Mouse (Mus musculus): ENCODE data around the gene Plscr1. TPM values are rescaled to one million over a fixed set of nuclear protein-coding genes. Genes with fewer than 3 reads are reported as not detected.
A peak's percentile ranks its signal among the peaks of the same experiment; 100 is the strongest.

Gene Plscr1
- polyA plus RNA-seq, 1 experiment from 2014 or later, result 23.1 TPM

DNA sequence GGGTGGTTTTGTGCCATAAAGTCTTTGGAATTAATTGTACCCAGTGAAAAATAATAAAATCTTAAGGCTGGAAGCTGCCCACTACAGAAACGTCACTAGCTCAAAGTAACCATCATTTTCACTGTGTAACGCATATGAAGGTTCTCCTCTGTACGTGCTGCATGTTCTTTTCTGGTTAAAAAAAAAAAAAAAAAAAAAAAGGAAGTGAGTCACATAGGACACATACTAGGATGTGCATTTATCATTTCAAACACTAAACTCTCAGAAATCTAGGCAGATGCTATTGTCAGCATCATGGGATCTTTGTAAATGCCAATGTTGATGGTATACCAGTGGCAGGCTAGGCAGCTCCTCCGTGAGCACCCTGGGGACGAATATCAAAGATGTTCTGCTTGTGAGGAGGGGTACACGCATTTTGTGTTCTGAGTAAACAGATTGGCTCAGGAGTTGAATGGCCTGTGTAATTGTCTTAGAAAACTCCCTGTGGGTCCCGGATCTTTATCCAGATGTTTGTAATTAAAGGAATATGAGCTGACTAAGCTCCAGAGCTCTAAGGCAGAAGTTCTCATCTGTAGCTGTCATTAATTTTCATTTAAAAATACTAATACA lies 33.1 kb downstream of the Plscr1 start:
- H3K36me3 ChIP-seq, result no peaks in the 10 kb centered on the region
- no peak overlapping the region for H3K4me3 ChIP-seq
- H3K9me3 ChIP-seq (replicated peaks), result no peaks in the 10 kb centered on the region
- H3K9ac ChIP-seq, result no peak overlapping the region
- H3K27ac ChIP-seq, result no peak overlapping the region
- H3K4me1 ChIP-seq, result no peaks in the 10 kb centered on the region
- H3K27me3 ChIP-seq (replicated peaks), result no peaks in the 10 kb centered on the region
- 63% methylated on average over 7 of the region's 7 CpGs for WGBS (ENCODE audit: insufficient replicate concordance)
- no peak for ATAC-seq
- H3K4me2 ChIP-seq, result no peak overlapping the region

DNA sequence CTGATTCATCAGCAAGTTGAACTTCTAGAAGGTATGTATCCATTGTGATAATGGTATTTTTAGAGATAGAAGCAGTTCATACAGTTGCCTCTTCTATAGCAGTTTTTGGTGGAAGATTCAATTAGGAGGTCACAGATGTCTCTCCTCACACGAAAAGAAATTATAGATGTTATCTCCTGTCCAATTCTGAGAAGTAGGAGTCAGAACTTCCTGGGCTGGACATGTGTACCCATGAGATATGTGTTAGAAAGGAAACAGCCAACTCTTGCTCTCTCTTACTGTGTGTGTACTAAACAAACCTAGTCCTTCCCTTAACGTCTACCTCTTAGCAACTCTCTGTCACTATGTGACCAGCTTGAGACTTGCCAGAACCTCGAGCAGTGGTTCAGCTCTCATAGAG lies 40.1 kb downstream of the Plscr1 start:
- Histone ChIP-seq H3K9ac (no peak overlapping the region), H3K4me3 (no peak overlapping the region), H3K4me2 (no peak overlapping the region), H3K4me1 (peaks cover 9% of the 10 kb centered on the region; the same call in 1 of the 2 replicates), H3K27ac (no peak overlapping the region), H3K27me3 (replicated peaks) (no peaks in the 10 kb centered on the region), H3K36me3 (no peaks in the 10 kb centered on the region), H3K9me3 (replicated peaks) (no peaks in the 10 kb centered on the region)
- peak; percentile 87 for ATAC-seq
- WGBS (ENCODE audit: insufficient replicate concordance), result 16% methylated on average over 3 of the region's 3 CpGs

DNA sequence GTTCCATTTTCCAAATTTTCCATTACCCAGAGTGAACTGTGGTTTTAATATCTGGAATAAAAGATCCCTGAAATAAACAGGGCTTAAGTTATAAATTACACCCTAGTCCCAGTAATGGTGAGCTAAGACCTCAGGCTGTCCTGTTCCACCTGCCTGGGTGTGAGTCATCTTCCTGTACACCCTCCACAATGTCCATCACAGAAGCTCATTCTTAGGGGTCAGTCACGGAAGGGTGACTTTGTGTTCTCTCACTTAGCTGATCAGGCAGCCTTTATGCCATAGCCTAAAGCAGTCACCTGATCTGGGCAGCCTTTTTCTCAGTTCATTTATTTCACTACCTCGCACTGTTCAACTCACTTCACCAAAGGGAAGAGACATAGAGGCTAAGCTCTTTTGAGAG lies 42.6 kb downstream of the Plscr1 start:
- peaks cover 9% of the 10 kb centered on the region; the same call in 1 of the 2 replicates for H3K4me1 ChIP-seq
- WGBS (ENCODE audit: insufficient replicate concordance), result 56% methylated on average over 2 of the region's 2 CpGs
- no peak overlapping the region for H3K9ac ChIP-seq
- no peak overlapping the region for H3K4me3 ChIP-seq
- H3K27ac ChIP-seq, result no peak overlapping the region
- no peaks in the 10 kb centered on the region for H3K36me3 ChIP-seq
- no peak overlapping the region for H3K4me2 ChIP-seq
- H3K9me3 ChIP-seq (replicated peaks), result no peaks in the 10 kb centered on the region
- H3K27me3 ChIP-seq (replicated peaks), result no peaks in the 10 kb centered on the region
- no peak for ATAC-seq

- H3K27ac ChIP-seq, result no peak overlapping the region
- H3K4me3 ChIP-seq, result no peak overlapping the region
- H3K9ac ChIP-seq, result no peak overlapping the region
- 63% methylated on average over 3 of the region's 3 CpGs for WGBS (ENCODE audit: insufficient replicate concordance)
- H3K36me3 ChIP-seq, result no peaks in the 10 kb centered on the region
- no peak for ATAC-seq
- H3K4me1 ChIP-seq, result peaks cover 9% of the 10 kb centered on the region; the same call in 1 of the 2 replicates
- no peaks in the 10 kb centered on the region for H3K27me3 ChIP-seq (replicated peaks)
- no peaks in the 10 kb centered on the region for H3K9me3 ChIP-seq (replicated peaks)
- no peak overlapping the region for H3K4me2 ChIP-seq
These were observed 43.4 kb downstream of the Plscr1 start for GRCm38 (mm10) chr9:92292922-92293321.

DNA sequence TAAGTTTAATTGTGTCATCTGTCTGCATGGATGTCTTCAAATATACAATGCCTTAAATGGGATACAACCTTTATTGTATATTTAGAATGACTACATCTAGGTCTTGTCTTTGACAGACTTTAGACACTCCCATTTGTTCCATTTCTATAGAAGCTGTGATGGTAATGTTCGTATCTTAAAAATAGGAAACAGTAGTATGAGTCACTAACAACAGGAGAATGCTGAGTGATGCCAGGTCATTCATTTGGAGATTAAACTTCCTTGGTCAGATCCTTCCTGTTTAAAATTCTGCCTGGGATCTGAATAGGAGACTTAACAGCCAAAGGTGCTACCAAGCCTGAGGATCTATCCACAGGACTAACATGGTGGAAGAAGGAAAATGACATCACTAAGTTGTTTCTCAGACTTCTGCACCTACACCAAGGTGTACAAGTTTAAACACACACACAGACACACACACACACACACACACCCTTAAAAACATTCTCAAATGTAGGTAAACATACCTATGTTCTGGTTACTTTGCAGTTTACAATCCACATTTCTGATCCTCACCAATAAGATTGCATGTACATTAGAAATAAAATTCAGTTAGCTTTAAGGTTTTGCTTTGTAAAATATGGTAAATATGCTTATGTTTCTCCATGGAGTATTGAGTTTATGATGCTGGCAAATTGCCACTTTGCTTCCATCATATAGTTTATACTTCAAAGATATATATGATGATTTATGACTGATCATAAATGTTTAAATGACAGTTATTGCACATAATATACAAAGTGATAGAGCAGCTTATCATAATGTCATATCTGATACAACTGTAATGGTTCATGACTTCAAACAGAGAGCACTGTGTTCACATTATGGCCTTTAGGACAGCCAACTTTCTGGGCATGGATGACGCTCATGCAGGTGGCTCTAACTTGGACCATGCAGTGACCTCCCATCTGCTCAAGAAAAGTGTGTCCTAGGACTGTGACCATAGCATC lies 44.3 kb downstream of the Plscr1 start:
- ATAC-seq, result no peak

DNA sequence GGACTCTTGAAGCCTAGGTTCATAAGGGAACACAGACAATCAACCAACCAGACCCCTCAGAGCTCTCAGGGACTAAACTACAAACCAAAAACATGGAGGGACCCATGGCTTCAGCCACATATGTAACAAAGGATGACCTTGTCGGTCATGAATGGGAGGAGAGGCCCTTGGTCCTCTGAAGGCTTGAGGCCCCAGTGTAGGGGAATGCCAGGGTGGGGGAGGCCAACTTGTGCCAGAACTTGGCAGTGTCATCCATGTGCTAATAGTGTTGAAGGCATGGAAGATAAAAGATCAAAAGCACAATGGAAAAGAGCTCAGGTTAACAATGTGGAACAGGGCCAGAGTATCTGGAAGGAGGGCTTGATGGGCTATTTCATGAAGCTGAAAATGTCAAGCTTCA lies 48.7 kb downstream of the Plscr1 start:
- H3K9me3 ChIP-seq (replicated peaks), result no peaks in the 10 kb centered on the region
- no peak overlapping the region for H3K27ac ChIP-seq
- no peak overlapping the region for H3K4me2 ChIP-seq
- WGBS (ENCODE audit: insufficient replicate concordance), result 78% methylated on average over 1 of the region's 1 CpGs
- no peaks in the 10 kb centered on the region for H3K27me3 ChIP-seq (replicated peaks)
- H3K9ac ChIP-seq, result no peak overlapping the region
- no peaks in the 10 kb centered on the region for H3K4me1 ChIP-seq
- H3K4me3 ChIP-seq, result no peak overlapping the region
- ATAC-seq, result no peak
- H3K36me3 ChIP-seq, result no peaks in the 10 kb centered on the region

More for the DNA sequence above, 44.3 kb downstream of the Plscr1 start:
- no peaks in the 10 kb centered on the region for H3K9me3 ChIP-seq (replicated peaks)
- H3K4me1 ChIP-seq, result peaks cover 9% of the 10 kb centered on the region; the same call in 1 of the 2 replicates
- H3K4me2 ChIP-seq, result no peak overlapping the region
- 71% methylated on average over 2 of the region's 2 CpGs for WGBS (ENCODE audit: insufficient replicate concordance)
- H3K9ac ChIP-seq, result no peak overlapping the region
- no peaks in the 10 kb centered on the region for H3K36me3 ChIP-seq
- no peaks in the 10 kb centered on the region for H3K27me3 ChIP-seq (replicated peaks)
- H3K4me3 ChIP-seq, result no peak overlapping the region
- H3K27ac ChIP-seq, result no peak overlapping the region

- no peaks in the 10 kb centered on the region for H3K4me1 ChIP-seq
- no peak overlapping the region for H3K4me3 ChIP-seq
- no peaks in the 10 kb centered on the region for H3K36me3 ChIP-seq
- H3K27ac ChIP-seq, result no peak overlapping the region
- whole genome bisulfite sequencing (ENCODE audit: insufficient replicate concordance), result 24% methylated on average over 3 of the region's 3 CpGs
- no peak overlapping the region for H3K4me2 ChIP-seq
- ATAC-seq, result no peak
- no peak overlapping the region for H3K9ac ChIP-seq
- no peaks in the 10 kb centered on the region for H3K9me3 ChIP-seq (replicated peaks)
- H3K27me3 ChIP-seq (replicated peaks), result no peaks in the 10 kb centered on the region
These were observed 51.7 kb downstream of the Plscr1 start for GRCm38 (mm10) chr9:92301213-92301612.

DNA sequence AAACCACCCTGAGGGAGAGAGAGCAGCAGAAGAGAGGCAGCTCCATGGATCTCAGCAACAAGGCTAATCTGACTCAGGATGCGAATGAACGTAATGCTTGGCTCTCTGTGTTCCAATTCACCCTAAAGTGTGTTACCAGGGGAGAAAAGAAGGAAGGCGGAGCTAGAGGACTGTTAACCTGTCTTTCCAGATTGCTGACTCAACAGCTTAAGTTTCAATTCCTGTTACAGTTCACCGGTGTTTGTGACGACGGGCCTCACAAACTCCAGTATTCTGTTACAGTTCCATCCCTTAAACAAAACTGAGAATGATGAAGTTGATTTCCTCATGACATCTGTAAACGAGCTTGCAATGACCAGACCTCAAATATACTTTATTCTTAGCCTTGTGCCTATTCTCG lies 55.5 kb downstream of the Plscr1 start:
- WGBS (ENCODE audit: insufficient replicate concordance), result 66% methylated on average over 8 of the region's 8 CpGs
- Histone ChIP-seq H3K4me2 (no peak overlapping the region), H3K27ac (no peak overlapping the region), H3K36me3 (no peaks in the 10 kb centered on the region), H3K9me3 (replicated peaks) (no peaks in the 10 kb centered on the region), H3K27me3 (replicated peaks) (no peaks in the 10 kb centered on the region), H3K4me3 (no peak overlapping the region), H3K4me1 (no peaks in the 10 kb centered on the region), H3K9ac (no peak overlapping the region)
- no peak for ATAC-seq

DNA sequence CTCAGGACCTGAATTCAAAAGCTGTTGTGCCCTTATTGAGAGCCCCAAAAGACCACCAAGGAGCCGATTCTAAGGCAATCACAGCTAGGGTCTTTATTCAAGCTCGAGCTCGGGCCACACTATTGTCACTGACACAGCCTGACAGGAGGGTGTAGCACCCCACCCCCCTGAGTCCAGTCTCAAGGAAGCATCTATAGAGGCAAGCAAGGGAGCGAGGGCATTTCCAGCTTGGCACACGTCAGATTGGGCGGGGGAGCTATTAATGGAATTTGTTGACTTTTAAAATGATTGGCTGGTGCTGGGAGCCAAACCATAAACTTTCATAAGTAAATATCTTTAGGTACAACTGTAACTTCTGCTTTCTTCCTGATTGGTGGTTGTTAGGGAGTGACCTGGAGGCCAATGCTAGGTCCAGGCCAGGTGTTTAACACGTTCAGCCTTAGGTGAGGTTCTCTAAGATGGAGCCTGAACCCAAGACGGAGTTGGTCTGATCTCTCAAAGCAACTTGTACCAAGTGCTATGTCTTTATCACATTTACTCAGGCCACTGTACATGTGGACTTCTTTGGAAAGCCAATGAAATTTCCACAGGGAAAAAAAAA lies 56.2 kb downstream of the Plscr1 start:
- Histone ChIP-seq H3K4me1 (no peaks in the 10 kb centered on the region), H3K27me3 (replicated peaks) (no peaks in the 10 kb centered on the region), H3K4me3 (no peak overlapping the region), H3K4me2 (no peak overlapping the region), H3K27ac (no peak overlapping the region), H3K9me3 (replicated peaks) (no peaks in the 10 kb centered on the region), H3K9ac (no peak overlapping the region), H3K36me3 (no peaks in the 10 kb centered on the region)
- no peak for ATAC-seq
- WGBS (ENCODE audit: insufficient replicate concordance), result 70% methylated on average over 8 of the region's 8 CpGs

DNA sequence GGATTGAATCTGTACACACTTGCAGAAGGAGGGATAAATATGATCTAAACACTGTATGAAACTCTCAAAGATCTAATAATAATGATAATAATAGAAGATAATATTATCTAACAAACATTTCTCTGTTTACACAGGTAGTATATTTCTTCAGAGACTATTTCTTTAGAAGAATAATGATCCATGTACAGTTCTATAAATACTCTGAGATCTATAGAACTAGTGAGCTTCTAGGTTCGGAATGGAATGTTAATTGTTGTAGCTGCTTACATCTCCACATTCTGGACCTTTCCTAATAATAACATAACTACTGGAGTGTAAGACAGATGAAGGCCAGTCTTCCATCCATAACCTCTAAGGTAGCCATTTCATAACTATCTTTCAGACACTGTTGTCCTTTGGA lies 59.5 kb downstream of the Plscr1 start, which contains the start of gene 1700057G04Rik:
Gene 1700057G04Rik (plus strand): TSS at position 301 of the 400 bp plus-strand sequence.
- H3K36me3 ChIP-seq, result no peaks in the 10 kb centered on the region
- H3K9me3 ChIP-seq (replicated peaks), result no peaks in the 10 kb centered on the region
- no peak within 1 kb of the TSS for H3K4me3 ChIP-seq
- H3K4me2 ChIP-seq, result no peak within 1 kb of the TSS
- no peak within 1 kb of the TSS for H3K27ac ChIP-seq
- no peaks in the 10 kb centered on the region for H3K27me3 ChIP-seq (replicated peaks)
- ATAC-seq, result no peak
- WGBS (ENCODE audit: insufficient replicate concordance), result 67% methylated on average over 1 of the region's 1 CpGs
- H3K9ac ChIP-seq, result no peak within 1 kb of the TSS
- H3K4me1 ChIP-seq, result no peaks in the 10 kb centered on the region

GRCm38 (mm10) chr9:92316791-92317190 lies 67.2 kb downstream of the Plscr1 start:
- Histone ChIP-seq H3K9me3 (replicated peaks) (no peaks in the 10 kb centered on the region), H3K36me3 (no peaks in the 10 kb centered on the region), H3K9ac (no peak overlapping the region), H3K27ac (no peak overlapping the region), H3K4me2 (no peak overlapping the region), H3K27me3 (replicated peaks) (no peaks in the 10 kb centered on the region), H3K4me3 (no peak overlapping the region), H3K4me1 (no peaks in the 10 kb centered on the region)
- no peak for ATAC-seq
- WGBS (ENCODE audit: insufficient replicate concordance), result 73% methylated on average over 3 of the region's 3 CpGs
